Mouse (Mus musculus): ENCODE measurements around the gene Rpl18a. TPM values are rescaled to one million over a fixed set of nuclear protein-coding genes. Genes with fewer than 3 reads are reported as not detected.

The Rpl18a gene
- polyA plus RNA-seq, 1 experiment: 3,950 TPM

- DNase-seq (ENCODE audit: low spot score): no peak
Measured at GRCm38 (mm10) chr8:70880546-70880945, 16.7 kb downstream of the Rpl18a start.

DNA sequence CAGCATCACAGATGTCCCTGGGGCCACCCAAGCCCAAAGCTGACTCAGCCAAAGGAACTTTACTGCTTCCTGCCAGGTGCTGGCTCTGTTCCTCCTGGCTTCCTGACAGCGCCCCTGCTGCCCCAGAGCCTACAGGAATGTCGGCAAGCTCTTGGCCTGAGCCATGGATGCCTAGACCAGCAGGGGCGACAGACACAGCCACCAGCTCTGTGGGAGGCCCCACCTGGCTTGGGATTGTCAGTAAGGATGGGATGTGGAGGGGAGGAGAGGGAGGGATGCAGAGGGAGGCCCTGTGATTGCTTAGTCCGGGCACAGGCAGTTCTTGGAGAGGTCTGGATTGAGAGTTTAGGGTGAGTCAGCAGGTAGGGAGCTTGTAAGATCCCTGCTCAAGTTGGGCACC is 17.1 kb downstream of the Rpl18a start:
- no peak for DNase-seq (ENCODE audit: low spot score)

- DNase-seq (ENCODE audit: low spot score): no peak
Measured at GRCm38 (mm10) chr8:70879500-70879899, 17.7 kb downstream of the Rpl18a start.

DNA sequence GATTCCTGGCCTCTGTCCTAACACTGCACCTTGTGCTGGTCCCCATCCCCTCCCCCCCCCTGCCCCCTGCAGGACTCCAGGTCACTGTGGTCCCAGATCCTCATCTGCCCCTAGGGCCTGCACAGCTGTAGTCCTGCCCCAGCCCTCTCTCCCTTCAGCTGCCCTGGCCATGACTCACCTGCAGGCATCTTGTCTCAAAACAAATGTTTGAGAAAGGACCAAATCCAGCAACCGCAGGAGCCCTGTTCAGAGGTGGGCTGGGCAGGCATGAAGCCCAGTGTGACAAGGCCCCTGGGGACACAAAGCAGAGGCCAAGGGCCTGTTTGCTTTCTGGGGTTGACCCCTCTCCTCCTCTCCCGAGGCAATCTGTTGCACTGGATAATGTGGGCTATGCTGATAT is 19.0 kb downstream of the Rpl18a start:
- no peak for DNase-seq (ENCODE audit: low spot score)

GRCm38 (mm10) chr8:70876382-70876781 is 20.8 kb downstream of the Rpl18a start:
- no peak for DNase-seq (ENCODE audit: low spot score)

GRCm38 (mm10) chr8:70874441-70874840 is 22.8 kb downstream of the Rpl18a start:
- DNase-seq (ENCODE audit: low spot score): no peak

- DNase-seq (ENCODE audit: low spot score): peak; percentile 96
Measured at GRCm38 (mm10) chr8:70873364-70873985, 23.7 kb downstream of the Rpl18a start, which contains the start of gene Ccdc124. Gene Ccdc124 (minus strand): TSS chr8:70873935.

GRCm38 (mm10) chr8:70872643-70873363 is 24.4 kb downstream of the Rpl18a start:
- no peak for DNase-seq (ENCODE audit: low spot score)

DNA sequence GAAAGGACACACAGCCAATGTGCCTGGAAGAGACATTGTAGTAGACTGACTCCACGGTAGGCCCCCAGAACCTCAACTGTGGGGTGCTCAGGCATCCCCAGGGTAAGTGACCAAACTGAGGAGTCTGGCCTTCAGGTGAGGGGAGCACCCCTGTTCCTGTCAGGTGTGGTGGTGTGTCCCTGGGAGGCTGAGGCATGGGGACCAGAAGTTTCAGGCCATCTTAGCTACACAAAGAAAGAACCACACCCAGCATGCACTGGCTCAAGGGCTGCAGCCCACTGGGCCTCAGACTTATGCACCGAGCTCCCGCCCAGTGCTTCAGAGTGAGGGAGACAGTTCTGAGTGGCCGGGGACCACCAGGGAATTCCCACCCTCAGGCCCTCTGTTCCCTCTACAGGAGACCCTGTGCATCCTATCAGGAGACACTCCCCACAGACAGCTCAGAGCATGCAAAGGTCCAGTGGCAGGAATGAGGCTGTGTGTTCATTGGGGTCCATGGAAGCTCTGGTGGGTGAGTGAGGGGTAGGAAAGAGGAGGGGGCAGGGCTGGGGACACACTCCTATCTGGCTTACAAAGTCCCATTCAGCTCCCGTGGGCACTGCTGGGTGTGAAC is 25.9 kb downstream of the Rpl18a start:
- DNase-seq (ENCODE audit: low spot score): no peak

GRCm38 (mm10) chr8:70869601-70870041 is 27.6 kb downstream of the Rpl18a start:
- no peak for DNase-seq (ENCODE audit: low spot score)

DNA sequence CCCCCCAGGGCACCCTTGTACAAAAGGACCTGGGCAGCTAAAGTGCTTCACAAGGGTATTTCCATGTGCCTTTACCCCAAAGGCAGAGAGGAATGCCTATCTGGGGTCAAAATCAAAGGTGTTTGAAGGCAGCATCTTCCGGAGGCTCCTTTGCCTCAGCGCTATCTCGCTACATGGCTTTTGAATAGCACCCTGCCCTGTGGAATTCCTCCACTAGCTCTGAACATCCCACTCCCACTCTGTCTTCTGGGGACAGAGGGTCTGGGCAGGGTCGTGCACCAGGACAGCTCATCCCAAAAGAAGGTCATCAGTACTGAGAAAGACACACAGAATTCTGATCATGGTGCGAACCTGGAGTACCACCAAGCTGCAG is 28.0 kb downstream of the Rpl18a start:
- DNase-seq (ENCODE audit: low spot score): no peak

DNA sequence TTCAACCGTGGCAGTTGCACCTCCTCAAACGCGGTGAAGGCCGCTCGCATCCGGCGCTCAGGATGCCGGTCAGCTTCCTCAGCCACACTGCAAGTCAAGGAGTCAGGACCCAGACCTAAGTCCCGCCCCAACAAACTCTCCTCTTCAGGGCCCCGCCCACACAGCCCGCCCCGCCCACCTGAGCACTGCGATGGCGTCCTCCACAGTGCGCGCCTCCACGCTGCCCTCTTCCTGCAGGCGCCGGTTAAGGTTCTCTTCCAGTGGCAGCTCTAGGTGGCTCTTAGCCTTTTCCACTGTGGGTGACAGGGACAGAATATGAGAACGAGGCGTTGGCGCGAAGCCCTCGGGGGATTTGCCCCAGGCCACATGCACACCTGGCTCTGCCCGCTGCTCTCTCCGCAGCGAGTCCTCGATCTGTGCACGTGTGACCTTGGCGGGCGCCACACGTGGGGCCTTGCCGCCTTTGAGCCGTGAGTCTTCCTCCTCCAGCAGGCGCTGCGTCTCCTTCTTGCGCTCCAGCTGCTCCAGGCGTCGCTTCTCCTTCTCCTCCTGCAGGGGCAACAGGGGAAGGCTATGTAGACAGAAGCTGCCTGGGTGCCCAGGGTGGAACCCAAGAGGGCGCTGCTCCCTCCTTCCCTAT is 28.5 kb downstream of the Rpl18a start:
- DNase-seq (ENCODE audit: low spot score): no peak

- no peak for DNase-seq (ENCODE audit: low spot score)
Measured at GRCm38 (mm10) chr8:70866566-70866965, 30.6 kb downstream of the Rpl18a start.

GRCm38 (mm10) chr8:70866001-70866520 is 31.2 kb downstream of the Rpl18a start:
- no peak for DNase-seq (ENCODE audit: low spot score)

DNA sequence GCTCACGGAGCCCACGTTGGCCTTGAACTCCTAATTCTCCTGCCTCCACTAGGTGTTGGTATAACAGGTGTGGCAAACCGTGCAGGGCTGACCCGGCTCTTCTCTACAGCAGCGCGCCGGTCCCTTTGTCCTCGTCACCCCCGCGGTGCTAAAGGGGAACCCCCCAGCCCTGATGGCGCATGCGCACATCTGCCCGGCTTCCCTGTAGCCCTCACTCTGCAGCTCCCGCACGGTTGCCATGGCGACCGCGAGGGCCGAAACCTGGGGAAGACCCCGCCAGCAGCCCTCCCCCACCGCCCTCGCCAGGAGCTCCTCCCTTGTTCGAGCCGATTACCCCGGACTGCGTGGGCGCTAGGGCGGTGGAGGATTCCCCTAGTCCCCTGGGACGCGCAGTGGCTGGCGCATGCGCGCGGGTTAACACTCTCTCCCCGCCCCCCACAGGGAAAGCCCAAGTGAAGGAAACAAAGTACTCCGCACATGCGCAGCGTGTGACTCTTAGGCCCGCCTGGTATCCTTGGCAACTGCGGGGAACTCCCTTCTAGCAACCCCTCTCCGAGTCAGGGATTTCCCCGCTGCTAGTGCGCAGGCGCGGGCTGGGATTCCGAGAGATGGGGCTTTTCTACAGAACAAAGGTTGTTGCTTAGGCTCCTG is 31.7 kb downstream of the Rpl18a start:
- DNase-seq (ENCODE audit: low spot score): peak; percentile 97

DNA sequence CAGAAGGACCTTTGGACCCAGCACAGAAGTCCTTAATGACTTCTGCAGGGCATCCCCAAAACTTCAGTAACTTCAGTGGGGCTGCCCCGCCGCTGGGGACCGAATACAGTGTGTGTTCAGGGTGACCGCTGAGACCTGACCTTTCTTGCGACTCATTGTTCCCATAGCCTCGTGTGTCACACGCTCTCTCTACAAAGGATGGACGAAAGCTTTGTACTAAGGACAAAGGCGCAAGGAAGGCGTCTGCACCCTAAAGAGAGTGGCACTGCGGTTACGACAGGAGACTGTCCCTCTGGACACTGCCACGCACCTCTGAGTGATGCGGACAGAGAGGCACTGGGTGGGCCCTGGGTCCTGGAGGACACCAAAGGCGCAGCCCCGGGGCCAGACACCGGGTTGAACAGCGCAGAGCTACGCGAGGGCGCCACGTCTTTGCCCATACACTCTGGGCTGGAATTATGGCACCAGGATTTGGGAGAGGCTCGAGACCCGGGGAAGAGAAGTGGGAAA is 32.4 kb downstream of the Rpl18a start:
- no peak for DNase-seq (ENCODE audit: low spot score)

DNA sequence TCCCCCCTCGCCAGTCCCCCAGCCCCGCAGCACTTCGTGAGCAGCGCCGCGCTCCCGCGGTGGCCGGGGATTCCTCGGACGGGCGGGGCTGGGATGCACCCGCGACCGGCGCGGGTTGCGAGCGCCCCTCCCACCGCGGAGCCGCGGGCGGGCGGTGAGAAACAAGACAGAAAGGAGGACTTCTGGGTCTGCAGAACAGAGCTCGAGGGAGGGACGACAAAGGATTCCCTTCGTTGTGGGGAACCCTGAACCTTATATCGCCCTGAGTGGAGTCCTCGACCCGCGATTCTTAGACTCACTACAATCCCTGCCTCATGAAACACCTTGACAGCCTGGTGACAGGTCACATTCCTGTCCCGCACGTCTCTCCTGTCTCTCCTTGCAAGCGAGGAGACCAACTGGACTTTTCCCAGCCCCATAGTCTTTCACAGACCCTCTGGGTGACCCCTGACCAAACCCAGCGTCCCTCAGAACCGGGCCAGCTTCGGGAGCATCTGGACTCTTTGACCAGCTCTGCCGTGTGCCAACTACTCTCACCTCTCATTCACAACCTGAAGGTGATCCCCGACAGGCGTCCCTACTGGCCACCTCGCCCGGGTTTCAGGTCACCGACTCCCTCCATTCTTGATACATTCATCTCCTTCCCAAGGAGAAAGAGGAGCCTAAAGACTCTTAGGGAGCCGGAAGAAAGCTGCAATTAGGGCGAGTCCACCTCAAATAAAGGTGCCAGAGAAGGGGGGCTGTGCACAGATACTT is 33.1 kb downstream of the Rpl18a start:
- DNase-seq (ENCODE audit: low spot score): no peak

GRCm38 (mm10) chr8:70862824-70863641 is 34.2 kb downstream of the Rpl18a start, which contains the start of gene Kcnn1:
Gene Kcnn1 (minus strand): TSS chr8:70863258.
- no peak for DNase-seq (ENCODE audit: low spot score)

GRCm38 (mm10) chr8:70857516-70857915 is 39.7 kb downstream of the Rpl18a start:
- DNase-seq (ENCODE audit: low spot score): no peak

Data from urinary bladder, adult 2 months (tissue).